Mouse (Mus musculus): Measurements from ENCODE around the gene Hist1h1a. TPM values are rescaled to one million over a fixed set of nuclear protein-coding genes. Genes with fewer than 3 reads are reported as not detected.
"Not testable (repeated sequence)": the region's sequence is repeated elsewhere in the genome, so short reads cannot be mapped to it uniquely, and the experiment has no call there.

Hist1h1a gene
- total RNA-seq, 2 experiments from 2014 or later = 5.4 to 9.2 TPM

GRCm38 (mm10) chr13:23740910-23741309 lies 22.6 kb upstream of the Hist1h1a start:
- no peak for DNase-seq (ENCODE audit: low spot score)
- intact Hi-C loops (cut with DNase I) = loop anchor here (5.0 kb wide), 2 partner anchors 119 to 209 kb away; partner anchors contain the start of genes Hist1h1e, Hist1h2af, Hist1h2be and Hist1h4h

DNA sequence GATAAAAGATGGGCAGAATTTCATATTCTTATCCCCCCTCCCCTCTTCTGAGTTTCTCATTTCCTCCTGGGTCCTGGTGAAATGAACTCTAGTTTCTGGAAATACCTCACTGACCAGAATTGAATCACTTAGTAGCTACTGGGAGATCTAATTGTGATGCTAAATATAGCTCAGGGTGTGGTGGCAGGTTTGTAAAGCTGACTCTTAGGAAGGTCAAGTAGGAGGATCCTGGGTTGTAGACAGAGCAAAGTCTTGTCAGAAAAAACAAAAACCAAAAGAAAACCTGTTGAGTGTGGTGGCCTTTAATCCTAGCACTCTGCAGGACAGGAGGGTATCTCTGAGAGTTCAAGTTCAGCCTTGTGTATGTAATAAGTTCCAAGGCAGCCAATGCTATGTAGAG lies 21.5 kb upstream of the Hist1h1a start:
- intact Hi-C loops (cut with DNase I) = loop anchor here (5.0 kb wide), 2 partner anchors 120 to 210 kb away; partner anchors contain the start of genes Hist1h1e, Hist1h2af, Hist1h2be and Hist1h4h
- DNase-seq (ENCODE audit: low spot score) = no peak

GRCm38 (mm10) chr13:23743215-23743614 lies 20.3 kb upstream of the Hist1h1a start:
- intact Hi-C loops (cut with DNase I) = loop anchor here (5.0 kb wide), 2 partner anchors 121 to 211 kb away; partner anchors contain the start of genes Hist1h1e, Hist1h2af, Hist1h2be and Hist1h4h

DNA sequence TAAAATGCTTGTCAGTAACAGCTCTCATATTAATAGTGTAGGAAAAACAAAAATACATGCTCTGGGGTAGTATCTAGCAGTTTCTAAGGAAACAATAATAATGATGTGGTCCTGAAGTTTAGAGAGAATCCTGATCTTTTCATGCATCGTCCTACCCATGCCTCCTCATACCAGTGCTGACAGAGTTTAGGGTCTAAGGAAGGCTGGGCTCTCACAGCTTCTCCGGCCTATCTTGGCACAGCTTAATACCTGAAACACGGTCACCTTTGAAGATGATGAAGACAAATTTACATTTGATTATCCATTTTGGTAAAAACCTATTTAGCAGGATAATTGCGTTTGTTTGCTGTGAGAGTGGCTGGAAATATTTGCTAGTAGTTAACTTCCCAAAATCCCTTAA lies 19.5 kb upstream of the Hist1h1a start:
- DNase-seq (ENCODE audit: low spot score) = no peak
- intact Hi-C loops (cut with DNase I) = loop anchor here (5.0 kb wide), 2 partner anchors 122 to 212 kb away; partner anchors contain the start of genes Hist1h1e, Hist1h2af, Hist1h2be and Hist1h4h

More at GRCm38 (mm10) chr13:23743215-23743614, 20.3 kb upstream of the Hist1h1a start:
- DNase-seq (ENCODE audit: low spot score) = no peak

GRCm38 (mm10) chr13:23744421-23745380 lies 18.8 kb upstream of the Hist1h1a start:
- DNase-seq (ENCODE audit: low spot score) = no peak
- intact Hi-C loops (cut with DNase I) = loop anchor here (5.0 kb wide), 3 partner anchors 122 to 1702 kb away; partner anchors contain the start of genes Hist1h1e, Hist1h2af, Hist1h2ag and Hist1h2be

GRCm38 (mm10) chr13:23745381-23746161 lies 17.9 kb upstream of the Hist1h1a start, which contains the start of gene Hist1h3c:
Hist1h3c (minus strand) TSS chr13:23745602.
- intact Hi-C loops (cut with DNase I) = loop anchor here (5.0 kb wide), 1 partner anchor 1703 kb away; the partner anchor contains the start of genes Hist1h2ag, Hist1h2bj and Hist1h4i
- peak; percentile 57 for DNase-seq (ENCODE audit: low spot score)

DNA sequence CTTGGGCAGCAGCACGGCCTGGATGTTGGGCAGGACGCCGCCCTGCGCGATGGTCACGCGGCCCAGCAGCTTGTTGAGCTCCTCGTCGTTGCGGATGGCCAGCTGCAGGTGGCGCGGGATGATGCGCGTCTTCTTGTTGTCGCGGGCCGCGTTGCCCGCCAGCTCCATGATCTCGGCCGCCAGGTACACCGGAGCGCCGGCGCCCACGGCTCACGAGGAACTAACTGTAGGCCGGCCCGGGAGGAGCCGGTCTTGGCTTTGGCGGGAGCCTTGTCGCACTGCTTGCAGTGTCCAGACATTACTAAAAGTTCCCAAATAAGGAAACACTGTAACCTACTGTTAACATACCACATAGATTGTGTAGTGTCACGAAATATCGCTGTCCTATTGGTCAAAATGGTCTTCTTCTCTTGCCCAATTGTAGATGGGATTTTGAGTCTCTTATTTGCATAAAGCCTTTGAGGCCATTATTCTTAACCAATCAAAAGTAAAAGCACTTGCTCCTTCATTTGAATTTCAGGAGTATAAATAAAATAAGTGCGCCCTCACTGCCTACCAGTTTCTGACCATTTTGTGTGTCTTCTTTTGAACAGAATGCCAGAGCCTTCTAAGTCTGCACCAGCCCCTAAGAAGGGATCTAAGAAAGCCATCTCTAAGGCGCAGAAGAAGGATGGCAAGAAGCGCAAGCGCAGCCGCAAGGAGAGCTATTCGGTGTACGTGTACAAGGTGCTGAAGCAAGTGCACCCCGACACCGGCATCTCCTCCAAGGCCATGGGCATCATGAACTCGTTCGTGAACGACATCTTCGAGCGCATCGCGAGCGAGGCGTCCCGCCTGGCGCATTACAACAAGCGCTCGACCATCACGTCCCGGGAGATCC lies 17.0 kb upstream of the Hist1h1a start, which contains the start of gene Hist1h2bb:
Hist1h2bb (plus strand) TSS at position 534 of the 880 bp plus-strand sequence.
- DNase-seq (ENCODE audit: low spot score) = peak; percentile 67
- intact Hi-C loops (cut with DNase I) = loop anchor here (5.0 kb wide), 1 partner anchor 1704 kb away; the partner anchor contains the start of genes Hist1h2ag, Hist1h2bj and Hist1h4i

GRCm38 (mm10) chr13:23747081-23747891 lies 16.2 kb upstream of the Hist1h1a start:
- no peak for DNase-seq (ENCODE audit: low spot score)
- intact Hi-C loops (cut with DNase I) = loop anchor here (5.0 kb wide), 1 partner anchor 1705 kb away; the partner anchor contains the start of genes Hist1h2ag, Hist1h2bj and Hist1h4i

GRCm38 (mm10) chr13:23747892-23748288 lies 15.6 kb upstream of the Hist1h1a start:
- DNase-seq (ENCODE audit: low spot score) = no peak
- intact Hi-C loops (cut with DNase I) = loop anchor here (5.0 kb wide), 1 partner anchor 1706 kb away; the partner anchor contains the start of genes Hist1h2ag, Hist1h2bj and Hist1h4i

- intact Hi-C loops (cut with DNase I) = loop anchor here (5.0 to 10.0 kb wide), 4 partner anchors 167 to 1995 kb away; partner anchors contain the start of genes Hist1h2ag, Hist1h2ak, Hist1h2bj and Hist1h2bn
Observed at GRCm38 (mm10) chr13:23749563-23750121, 13.8 kb upstream of the Hist1h1a start.

DNA sequence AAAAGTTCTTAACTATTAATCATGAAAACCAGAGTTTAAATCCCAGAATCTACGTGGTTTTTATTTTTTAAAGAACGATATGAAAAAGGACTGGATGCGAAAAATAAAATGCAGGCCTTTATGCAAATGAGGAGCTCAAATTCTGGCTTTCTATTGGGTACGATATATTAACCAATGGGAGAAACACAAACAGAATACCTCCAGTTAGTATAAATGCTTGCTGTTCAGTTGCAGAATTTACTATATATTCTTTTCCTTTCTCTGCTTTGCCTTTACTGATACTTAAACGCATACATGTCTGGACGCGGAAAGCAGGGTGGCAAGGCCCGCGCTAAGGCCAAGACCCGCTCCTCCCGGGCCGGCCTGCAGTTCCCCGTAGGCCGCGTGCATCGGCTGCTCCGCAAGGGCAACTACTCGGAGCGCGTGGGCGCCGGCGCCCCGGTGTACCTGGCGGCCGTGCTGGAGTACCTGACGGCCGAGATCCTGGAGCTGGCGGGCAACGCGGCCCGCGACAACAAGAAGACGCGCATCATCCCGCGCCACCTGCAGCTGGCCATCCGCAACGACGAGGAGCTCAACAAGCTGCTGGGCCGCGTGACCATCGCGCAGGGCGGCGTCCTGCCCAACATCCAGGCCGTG lies 12.5 kb upstream of the Hist1h1a start, which contains the start of gene Hist1h2ab:
Hist1h2ab (plus strand) TSS at position 288 of the 639 bp plus-strand sequence.
- intact Hi-C loops (cut with DNase I) = loop anchor here (5.0 to 10.0 kb wide), 3 partner anchors 169 to 1996 kb away; partner anchors contain the start of genes Hist1h2ak, Hist1h2bn, Hist1h4d and Hist1h4k
- not testable (repeated sequence) for DNase-seq (ENCODE audit: low spot score)

More at GRCm38 (mm10) chr13:23749563-23750121, 13.8 kb upstream of the Hist1h1a start:
- DNase-seq (ENCODE audit: low spot score) = no peak

DNA sequence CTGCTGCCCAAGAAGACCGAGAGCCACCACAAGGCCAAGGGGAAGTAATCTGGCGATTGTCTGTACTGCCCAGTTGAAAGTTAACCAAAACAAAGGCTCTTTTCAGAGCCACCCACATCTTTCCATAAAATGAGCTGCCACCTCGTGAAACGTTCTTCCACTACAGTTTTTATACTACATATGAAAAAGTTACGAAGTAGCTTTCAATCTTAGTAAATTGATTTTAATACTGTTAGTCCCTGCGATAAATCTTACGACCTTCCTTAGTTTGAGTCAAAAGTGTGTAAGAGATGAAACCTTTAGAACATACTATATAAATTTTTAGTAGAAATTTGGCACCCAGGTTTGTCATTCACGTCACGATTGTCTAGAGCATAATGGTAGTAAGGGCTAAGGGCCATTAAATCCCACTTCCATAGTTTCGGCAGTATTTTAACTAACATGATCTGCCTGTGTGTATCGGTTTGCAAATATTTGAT lies 11.9 kb upstream of the Hist1h1a start:
- DNase-seq (ENCODE audit: low spot score) = no peak
- intact Hi-C loops (cut with DNase I) = loop anchor here (5.0 to 10.0 kb wide), 3 partner anchors 169 to 1997 kb away; partner anchors contain the start of genes Hist1h2ak, Hist1h2bn, Hist1h4d and Hist1h4k

GRCm38 (mm10) chr13:23752067-23752741 lies 11.3 kb upstream of the Hist1h1a start, which contains the start of gene Hist1h3b:
Hist1h3b (plus strand) TSS chr13:23752267.
- intact Hi-C loops (cut with DNase I) = loop anchor here (5.0 to 10.0 kb wide), 3 partner anchors 170 to 1997 kb away; partner anchors contain the start of genes Hist1h2ak, Hist1h2bn, Hist1h4d and Hist1h4k

DNA sequence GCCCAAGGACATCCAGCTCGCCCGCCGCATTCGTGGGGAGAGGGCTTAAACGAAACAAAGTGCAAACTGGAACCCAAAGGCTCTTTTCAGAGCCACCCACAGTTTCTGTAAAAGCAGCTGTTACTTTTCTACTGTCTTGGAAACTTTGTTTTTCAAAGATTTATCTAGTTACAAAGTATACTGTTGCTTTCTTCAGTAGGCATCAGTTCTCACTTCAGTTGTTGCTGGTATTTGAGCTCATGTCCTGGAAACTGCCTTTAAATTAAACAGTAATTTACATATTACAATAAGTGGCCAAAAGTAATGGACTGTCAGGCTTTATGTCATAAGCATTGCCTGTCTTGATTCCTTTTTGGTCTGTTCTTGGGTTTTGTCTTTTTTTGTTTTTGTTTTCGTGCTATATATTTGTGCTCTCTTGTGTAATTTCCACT lies 10.7 kb upstream of the Hist1h1a start:
- no peak for DNase-seq (ENCODE audit: low spot score)

More at GRCm38 (mm10) chr13:23752067-23752741, 11.3 kb upstream of the Hist1h1a start, which contains the start of gene Hist1h3b:
- DNase-seq (ENCODE audit: low spot score) = peak; percentile 54

More for the DNA sequence above, 10.7 kb upstream of the Hist1h1a start:
- intact Hi-C loops (cut with DNase I) = loop anchor here (5.0 to 10.0 kb wide), 3 partner anchors 170 to 1998 kb away; partner anchors contain the start of genes Hist1h2ak, Hist1h2bn, Hist1h4d and Hist1h4k
